Mouse (Mus musculus) lung, postnatal 0 days (tissue): ENCODE measurements around the gene Dock9. TPM values are rescaled to one million over a fixed set of nuclear protein-coding genes. Genes with fewer than 3 reads are reported as not detected.

Experiments used
- ATAC-seq: fragments of 200-750 bp; cut with Nextera tagmentation; 2 replicates; pipeline ENCODE4 v1.8.0; 2017; ENCODE audit warnings: moderate library complexity
- DNase-seq: peaks from one replicate; pipeline ENCODE4 v3.0.0-alpha.2; 2016; ENCODE audit warnings: low spot score
- H3K27ac ChIP-seq: fragments of 300-500 bp; sonication (generic); 2 replicates; pipeline ENCODE4 v1.5.1; 2014; ENCODE audit warnings: antibody characterized with exemption, mild to moderate bottlenecking, low read length, mixed read lengths
- H3K27me3 ChIP-seq: fragments of 300-500 bp; sonication (generic); replicated peaks from 2 replicates; pipeline ENCODE4 v1.6.1; 2014; ENCODE audit warnings: low read length, mixed read lengths; ENCODE audit not compliant: insufficient read depth
- H3K36me3 ChIP-seq: fragments of 300-500 bp; sonication (generic); 2 replicates; pipeline ENCODE4 v1.6.1; 2014; ENCODE audit warnings: low read length, mixed read lengths; ENCODE audit not compliant: insufficient read depth
- H3K4me1 ChIP-seq: fragments of 300-500 bp; sonication (generic); 2 replicates; pipeline ENCODE4 v1.6.1; 2014; ENCODE audit warnings: antibody characterized with exemption, low read depth, low read length, mixed read lengths; ENCODE audit not compliant: insufficient read depth
- H3K4me2 ChIP-seq: fragments of 300-500 bp; sonication (generic); replicated peaks from 2 replicates; pipeline ENCODE4 v1.6.1; 2014; ENCODE audit warnings: low read depth, mild to moderate bottlenecking, low read length, moderate library complexity, mixed read lengths
- H3K4me3 ChIP-seq: fragments of 300-500 bp; sonication (generic); 2 replicates; pipeline ENCODE4 v1.5.1; 2014; ENCODE audit warnings: low read depth, low read length
- H3K9ac ChIP-seq: fragments of 300-500 bp; sonication (generic); replicated peaks from 2 replicates; pipeline ENCODE4 v1.6.1; 2014; ENCODE audit warnings: low read depth, mild to moderate bottlenecking
- H3K9me3 ChIP-seq: fragments of 300-500 bp; sonication (generic); 2 replicates; pipeline ENCODE4 v1.6.1; 2016; ENCODE audit warnings: low read length, mixed read lengths
- CTCF ChIP-seq: IDR thresholded peaks from 2 replicates; pipeline ENCODE4 v1.5.1; 2016; ENCODE audit warnings: antibody characterized with exemption, mild to moderate bottlenecking
- EP300 ChIP-seq: IDR thresholded peaks from 2 replicates; pipeline ENCODE4 v1.6.1; 2016; ENCODE audit warnings: antibody characterized with exemption, mild to moderate bottlenecking, control low read depth
- WGBS: fragments of 180-500 bp; shearing (Covaris S2); extraction: QIAGEN DNeasy Blood & Tissue Kit; methylation state at CpG from one replicate; pipeline ENCODE4 v1.1.7; 2014; 5-methylcytosine and 5-hydroxymethylcytosine counted together
- polyA plus RNA-seq: library from polyadenylated mRNA; unstranded; fragments of >200 nt; fragmentation: Nextera tagmentation; extraction: Ambion mirVana; gene quantifications from 2 replicates; pipeline ENCODE4 v1.2.1, GENCODE M21; 2015

Dock9 gene
- polyA plus RNA-seq, 1 experiment from 2014 or later = 19.8 TPM

DNA sequence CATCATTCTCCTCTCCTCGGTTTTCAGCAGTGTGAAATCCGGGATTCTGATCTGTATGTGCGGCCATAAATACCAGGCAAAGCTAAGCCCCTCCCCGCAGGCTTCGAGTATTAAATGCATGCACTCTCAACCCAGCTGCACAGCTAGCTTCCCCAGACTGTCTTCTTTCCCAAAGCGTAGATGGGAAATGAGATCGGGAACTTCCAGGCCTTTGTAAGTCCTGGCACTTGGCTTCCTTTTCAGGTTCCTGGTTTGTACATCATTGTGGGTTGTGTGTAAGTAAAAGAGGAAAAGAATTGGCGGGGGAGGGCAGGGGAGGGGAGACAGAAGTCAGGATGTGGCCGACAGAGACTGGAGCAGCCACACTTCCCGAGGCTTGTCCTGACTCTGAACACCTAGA, 119.2 kb downstream of the Dock9 start:
- Histone ChIP-seq H3K36me3 (no peaks in the 10 kb centered on the region; the same call in 1 of the 2 replicates), H3K4me2 (no peak overlapping the region), H3K9ac (no peak overlapping the region), H3K4me1 (peaks cover 18% of the 10 kb centered on the region), H3K9me3 (no peaks in the 10 kb centered on the region), H3K27me3 (no peaks in the 10 kb centered on the region), H3K4me3 (no peak overlapping the region), H3K27ac (0 out of 2 replicates have a peak overlapping the region, but pooled peaks have one; percentile 7)
- TF ChIP-seq EP300 = 0 out of 2 replicates have a peak, but pooled peaks have one; percentile 18
- no peak for TF ChIP-seq CTCF
- ATAC-seq (peak; percentile 50), DNase-seq (no peak)
- 39% methylated on average over 10 of the region's 10 CpGs for WGBS

- no peak for DNase-seq
- Histone ChIP-seq H3K27ac (peak overlapping the region; percentile 43; the same call in 1 of the 2 replicates), H3K9ac (no peak overlapping the region), H3K4me1 (peaks cover 18% of the 10 kb centered on the region), H3K36me3 (no peaks in the 10 kb centered on the region; the same call in 1 of the 2 replicates), H3K4me2 (no peak overlapping the region), H3K27me3 (no peaks in the 10 kb centered on the region), H3K4me3 (no peak overlapping the region), H3K9me3 (no peaks in the 10 kb centered on the region)
- no peak for ATAC-seq
- WGBS = 74% methylated on average over 11 of the region's 11 CpGs
- TF ChIP-seq CTCF (no peak), EP300 (no peak)
Measured at GRCm38 (mm10) chr14:121676596-121677330, 120.9 kb downstream of the Dock9 start.

GRCm38 (mm10) chr14:121676121-121676591, 121.5 kb downstream of the Dock9 start:
- peak; percentile 33 for DNase-seq

GRCm38 (mm10) chr14:121675579-121675978, 122.1 kb downstream of the Dock9 start:
- TF ChIP-seq CTCF (no peak), EP300 (no peak)
- H3K4me1 ChIP-seq = peaks cover 18% of the 10 kb centered on the region
- WGBS = 6% methylated on average over 6 of the region's 6 CpGs
- ATAC-seq = peak; percentile 47
- H3K4me3 ChIP-seq = no peak overlapping the region
- H3K4me2 ChIP-seq = no peak overlapping the region
- H3K27ac ChIP-seq = 0 out of 2 replicates have a peak overlapping the region, but pooled peaks have one; percentile 43
- DNase-seq = peak; percentile 64
- H3K27me3 ChIP-seq = no peaks in the 10 kb centered on the region
- no peak overlapping the region for H3K9ac ChIP-seq
- no peaks in the 10 kb centered on the region for H3K9me3 ChIP-seq
- H3K36me3 ChIP-seq = no peaks in the 10 kb centered on the region; the same call in 1 of the 2 replicates

More at GRCm38 (mm10) chr14:121676121-121676591, 121.5 kb downstream of the Dock9 start:
- peak; percentile 31 for ATAC-seq
- Histone ChIP-seq H3K4me3 (no peak overlapping the region), H3K4me1 (peaks cover 18% of the 10 kb centered on the region), H3K27ac (peak overlapping the region; percentile 43; the same call in 1 of the 2 replicates), H3K36me3 (no peaks in the 10 kb centered on the region; the same call in 1 of the 2 replicates), H3K27me3 (no peaks in the 10 kb centered on the region), H3K9ac (no peak overlapping the region), H3K4me2 (no peak overlapping the region), H3K9me3 (no peaks in the 10 kb centered on the region)
- no peak for TF ChIP-seq EP300
- no peak for TF ChIP-seq CTCF

DNA sequence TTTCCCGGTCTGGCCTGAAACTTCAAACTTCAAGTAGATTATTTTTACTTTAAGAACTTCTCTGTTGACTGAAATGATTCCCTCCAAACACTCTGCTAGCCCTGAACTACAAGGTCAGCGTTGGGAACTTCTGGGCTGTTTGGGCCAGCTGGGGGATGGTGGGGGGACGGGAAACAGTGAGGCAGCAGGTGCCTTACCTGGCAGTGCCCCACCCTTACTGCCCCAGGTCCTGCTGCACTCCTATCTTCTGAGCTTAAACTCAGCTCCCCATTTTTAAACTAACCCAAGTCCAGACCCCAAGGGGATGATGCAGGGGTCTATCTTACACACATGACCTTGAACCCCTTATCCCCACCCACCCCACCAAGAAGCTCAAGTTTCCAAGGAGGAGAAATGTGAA, 122.5 kb downstream of the Dock9 start:
- Histone ChIP-seq H3K4me2 (no peak overlapping the region), H3K9me3 (no peaks in the 10 kb centered on the region), H3K4me3 (no peak overlapping the region), H3K36me3 (no peaks in the 10 kb centered on the region; the same call in 1 of the 2 replicates), H3K27ac (0 out of 2 replicates have a peak overlapping the region, but pooled peaks have one; percentile 43), H3K9ac (no peak overlapping the region), H3K4me1 (peaks cover 18% of the 10 kb centered on the region), H3K27me3 (no peaks in the 10 kb centered on the region)
- TF ChIP-seq CTCF (no peak), EP300 (no peak)
- WGBS = 34% methylated on average over 3 of the region's 3 CpGs
- DNase-seq (no peak), ATAC-seq (no peak)

DNA sequence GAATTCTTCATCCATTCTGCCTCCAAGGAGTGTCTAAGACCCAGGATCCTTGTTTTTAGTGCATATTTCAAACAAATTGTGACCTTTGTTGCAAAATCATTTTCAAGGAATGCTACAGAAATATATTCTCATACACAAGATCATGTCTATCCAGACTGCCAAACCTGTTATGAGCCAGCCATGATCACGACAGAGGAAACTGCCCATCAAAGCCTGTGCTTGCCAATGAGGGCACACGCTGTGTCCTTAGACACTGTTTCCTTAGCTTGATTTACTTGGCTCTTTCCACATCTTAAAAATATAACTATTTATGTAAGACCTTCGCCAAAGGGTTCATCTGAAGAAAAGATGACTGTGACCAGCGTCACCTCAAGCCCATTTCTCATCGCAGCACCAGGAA, 127.6 kb downstream of the Dock9 start:
- no peak overlapping the region for H3K9ac ChIP-seq
- H3K36me3 ChIP-seq = no peaks in the 10 kb centered on the region
- H3K4me1 ChIP-seq = peaks cover 2% of the 10 kb centered on the region
- no peak overlapping the region for H3K4me2 ChIP-seq
- DNase-seq (no peak), ATAC-seq (no peak)
- 56% methylated on average over 5 of the region's 5 CpGs for WGBS
- no peaks in the 10 kb centered on the region for H3K27me3 ChIP-seq
- no peak overlapping the region for H3K4me3 ChIP-seq
- TF ChIP-seq EP300 (no peak), CTCF (no peak)
- H3K9me3 ChIP-seq = no peaks in the 10 kb centered on the region
- no peak overlapping the region for H3K27ac ChIP-seq
